Mouse (Mus musculus) liver, postnatal 0 days (tissue): ENCODE data around the gene Paxx. TPM values are rescaled to one million over a fixed set of nuclear protein-coding genes. Genes with fewer than 3 reads are reported as not detected.

Experiments
- ATAC-seq: fragments of 200-750 bp; cut with Nextera tagmentation; 2 replicates; pipeline ENCODE4 v1.8.0; 2017; ENCODE audit warnings: mild to moderate bottlenecking, moderate library complexity
- DNase-seq: peaks from one replicate; pipeline ENCODE4 v3.0.0-alpha.2; 2016
- H3K27ac ChIP-seq: fragments of 300-500 bp; sonication (generic); 2 replicates; pipeline ENCODE4 v1.5.1; 2014; ENCODE audit warnings: antibody characterized with exemption, moderate library complexity, mild to moderate bottlenecking, low read depth
- H3K27me3 ChIP-seq: fragments of 300-500 bp; sonication (generic); 2 replicates; pipeline ENCODE4 v1.6.1; 2014; ENCODE audit warnings: low read length, control low read depth, mixed read lengths; ENCODE audit not compliant: insufficient read depth
- H3K36me3 ChIP-seq: fragments of 300-500 bp; sonication (generic); replicated peaks from 2 replicates; pipeline ENCODE4 v1.6.1; 2014; ENCODE audit warnings: mild to moderate bottlenecking, control low read depth, low read length, moderate library complexity, mixed read lengths; ENCODE audit not compliant: insufficient read depth
- H3K4me1 ChIP-seq: fragments of 300-500 bp; sonication (generic); 2 replicates; pipeline ENCODE4 v1.6.1; 2014; ENCODE audit warnings: antibody characterized with exemption, mild to moderate bottlenecking, control low read depth; ENCODE audit not compliant: insufficient read depth
- H3K4me2 ChIP-seq: fragments of 300-500 bp; sonication (generic); 2 replicates; pipeline ENCODE4 v1.6.1; 2014; ENCODE audit warnings: low read depth, mild to moderate bottlenecking, low read length, moderate library complexity, mixed read lengths
- H3K4me3 ChIP-seq: fragments of 300-500 bp; sonication (generic); 2 replicates; pipeline ENCODE4 v1.5.1; 2014; ENCODE audit warnings: low read depth, low read length
- H3K9ac ChIP-seq: fragments of 300-500 bp; sonication (generic); replicated peaks from 2 replicates; pipeline ENCODE4 v1.6.1; 2014; ENCODE audit warnings: mild to moderate bottlenecking, moderate library complexity
- H3K9me3 ChIP-seq: fragments of 300-500 bp; sonication (generic); 2 replicates; pipeline ENCODE4 v1.6.1; 2016; ENCODE audit warnings: mild to moderate bottlenecking, control low read depth, low read length, mixed read lengths
- CTCF ChIP-seq: sonication (generic); IDR thresholded peaks from 2 replicates; pipeline ENCODE4 v1.5.1; 2016; ENCODE audit warnings: antibody characterized with exemption, low read depth
- EP300 ChIP-seq: IDR thresholded peaks from 2 replicates; pipeline ENCODE4 v1.6.1; 2016; ENCODE audit warnings: antibody characterized with exemption, low read depth, mild to moderate bottlenecking
- WGBS: fragments of 180-500 bp; shearing (Covaris S2); extraction: QIAGEN DNeasy Blood & Tissue Kit; methylation state at CpG from one replicate; pipeline ENCODE4 v1.1.7; 2014; ENCODE audit not compliant: insufficient replicate concordance; 5-methylcytosine and 5-hydroxymethylcytosine counted together
- polyA plus RNA-seq: library from polyadenylated mRNA; unstranded; fragments of >200 nt; fragmentation: Nextera tagmentation; extraction: Ambion mirVana; gene quantifications from 2 replicates; pipeline ENCODE4 v1.2.1, GENCODE M21; 2015

Gene Paxx
- polyA plus RNA-seq, 1 experiment from 2014 or later = 14.7 TPM

DNA sequence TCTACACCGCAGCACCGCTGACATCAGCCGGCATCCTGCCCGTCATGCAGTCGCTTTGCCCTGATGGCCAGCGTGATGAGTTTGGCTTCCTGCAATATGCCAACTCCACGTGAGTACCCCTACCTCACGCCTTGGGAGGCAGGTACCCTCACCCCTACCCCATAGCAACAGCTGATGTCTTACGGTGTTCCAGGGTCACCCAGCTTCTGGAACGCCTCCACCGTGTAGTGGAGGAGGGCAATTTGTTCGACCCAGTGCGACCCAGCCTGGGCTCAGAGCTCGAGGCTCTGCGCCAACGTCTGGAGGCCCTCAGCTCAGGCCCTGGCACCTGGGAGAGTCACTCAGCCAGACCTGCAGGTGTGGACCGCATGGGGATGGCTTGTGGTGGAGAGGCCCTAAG lies 27.8 kb downstream of the Paxx start:
- H3K4me3 ChIP-seq = no peak overlapping the region
- WGBS = 82% methylated on average over 17 of the region's 17 CpGs
- no peaks in the 10 kb centered on the region for H3K27me3 ChIP-seq
- DNase-seq (no peak), ATAC-seq (no peak)
- peaks cover 8% of the 10 kb centered on the region; the same call in 1 of the 2 replicates for H3K4me1 ChIP-seq
- no peak for TF ChIP-seq CTCF
- TF ChIP-seq EP300 = no peak
- H3K36me3 ChIP-seq = no peaks in the 10 kb centered on the region
- no peak overlapping the region for H3K27ac ChIP-seq
- H3K9ac ChIP-seq = no peak overlapping the region
- no peaks in the 10 kb centered on the region for H3K9me3 ChIP-seq
- no peak overlapping the region for H3K4me2 ChIP-seq

DNA sequence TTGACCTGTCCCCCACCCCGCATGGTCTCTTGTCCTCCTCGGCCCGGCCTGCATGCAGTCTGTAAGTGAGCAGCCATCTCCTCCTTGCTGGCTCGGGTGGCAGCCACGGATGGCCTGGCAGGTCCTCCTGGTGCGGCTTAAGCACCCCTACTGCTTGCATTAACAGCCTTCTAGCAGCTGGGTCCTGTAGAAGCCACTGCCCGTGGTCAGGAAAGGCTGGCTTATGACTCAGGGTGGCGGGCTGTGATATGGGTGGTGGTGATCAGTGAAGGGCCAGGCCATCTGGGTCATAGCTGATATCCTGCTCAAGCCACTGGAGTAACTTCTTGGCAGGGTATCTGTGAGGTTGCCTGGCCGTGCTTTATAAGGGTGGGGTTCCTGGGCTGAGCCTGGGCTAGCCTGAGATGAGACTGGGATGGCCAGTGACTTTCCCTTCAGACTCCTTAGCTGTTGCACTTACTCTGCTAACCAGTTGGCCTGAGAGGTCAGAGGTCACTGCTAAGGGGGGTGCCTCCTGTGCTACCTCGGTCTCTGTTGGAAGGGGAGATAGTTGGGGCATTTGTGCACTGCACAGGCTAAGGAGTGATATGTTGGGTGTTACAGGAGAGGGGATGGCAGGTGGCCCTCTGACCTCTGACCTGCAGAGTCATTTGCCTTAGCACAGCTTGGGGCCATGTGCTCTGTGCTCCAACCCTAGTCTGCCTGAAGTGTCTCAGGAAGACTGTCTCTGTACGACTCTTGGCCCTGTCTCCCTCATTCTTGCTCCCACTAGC lies 28.4 kb downstream of the Paxx start:
- Histone ChIP-seq H3K4me2 (no peak overlapping the region), H3K4me3 (no peak overlapping the region), H3K9ac (no peak overlapping the region), H3K27ac (no peak overlapping the region), H3K9me3 (no peaks in the 10 kb centered on the region), H3K36me3 (no peaks in the 10 kb centered on the region), H3K27me3 (no peaks in the 10 kb centered on the region), H3K4me1 (peaks cover 9% of the 10 kb centered on the region; the same call in 1 of the 2 replicates)
- ATAC-seq = no peak
- TF ChIP-seq EP300 = no peak
- no peak for TF ChIP-seq CTCF
- no peak for DNase-seq
- WGBS = 69% methylated on average over 11 of the region's 11 CpGs

DNA sequence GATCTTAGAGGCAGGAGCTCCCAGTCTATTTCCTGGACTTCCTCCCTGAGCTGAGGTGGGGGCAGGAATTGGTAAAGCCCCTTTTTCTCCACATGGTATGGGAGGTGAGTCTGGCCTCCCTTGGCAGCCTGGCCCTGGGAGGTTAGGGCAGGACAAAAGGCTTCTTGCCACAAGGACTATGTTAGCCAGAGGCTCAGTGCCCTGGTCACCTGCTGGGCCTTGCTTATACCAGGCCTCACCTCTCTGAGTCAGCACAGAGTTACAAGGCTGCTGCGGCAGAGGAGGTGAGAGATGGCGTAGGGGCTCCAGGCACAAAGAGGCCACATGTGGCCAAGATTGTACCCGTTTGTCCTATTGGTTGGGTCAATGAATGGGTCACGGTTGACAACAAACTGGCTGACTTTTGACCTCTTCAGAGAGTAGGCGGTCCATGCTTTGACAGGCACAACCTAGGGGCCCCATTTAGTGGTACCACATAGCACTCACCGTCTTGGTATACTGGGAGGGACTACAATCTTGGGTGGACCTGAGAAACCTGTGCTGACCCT lies 29.5 kb downstream of the Paxx start:
- H3K9ac ChIP-seq = no peak overlapping the region
- no peak for TF ChIP-seq CTCF
- TF ChIP-seq EP300 = no peak

DNA sequence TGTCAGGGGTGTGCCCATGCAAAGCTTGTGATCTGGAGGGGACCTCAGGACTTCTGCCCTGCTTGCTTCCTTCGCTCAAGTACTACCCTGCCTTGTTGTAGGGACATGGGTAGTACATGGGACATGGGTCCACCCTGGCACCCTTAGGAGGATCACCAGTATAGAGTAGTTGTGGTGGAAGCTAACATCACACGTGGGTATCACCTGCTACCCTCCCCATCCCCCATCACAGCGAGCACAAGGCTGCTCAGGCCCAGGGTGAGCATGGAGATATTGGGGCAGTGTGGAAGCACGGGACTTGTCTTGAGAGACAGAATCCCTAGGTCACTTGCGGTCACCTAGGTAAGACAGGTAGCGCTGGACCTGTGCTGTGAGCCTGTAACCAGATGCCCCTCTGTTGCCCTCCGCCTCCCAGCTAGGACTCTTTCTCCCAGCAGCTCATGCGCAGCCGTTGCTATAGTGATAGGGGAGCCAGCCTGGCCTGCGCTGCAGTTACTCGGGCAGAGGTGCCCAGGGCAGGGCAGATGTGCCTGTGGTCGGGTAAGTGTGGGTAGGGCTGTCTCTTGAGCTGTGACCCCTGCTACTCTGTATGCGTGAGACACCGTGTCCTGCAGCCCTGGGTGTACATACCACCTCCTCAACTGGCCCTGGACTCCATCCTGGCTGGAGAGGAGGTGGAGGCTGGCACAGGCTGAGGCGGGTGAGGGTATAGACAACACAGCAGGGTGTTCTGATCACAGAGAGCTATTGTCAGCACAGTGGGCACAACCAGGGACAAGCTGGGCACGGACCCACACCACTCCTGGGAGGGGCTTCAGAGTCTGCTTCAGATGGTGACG lies 30.3 kb downstream of the Paxx start:
- TF ChIP-seq EP300 = no peak
- TF ChIP-seq CTCF = no peak
- Histone ChIP-seq H3K9me3 (no peaks in the 10 kb centered on the region), H3K27me3 (peaks cover 3% of the 10 kb centered on the region; the same call in 1 of the 2 replicates), H3K4me1 (peaks cover 9% of the 10 kb centered on the region; the same call in 1 of the 2 replicates), H3K4me3 (no peak overlapping the region), H3K9ac (no peak overlapping the region), H3K4me2 (no peak overlapping the region), H3K36me3 (no peaks in the 10 kb centered on the region), H3K27ac (no peak overlapping the region)
- DNase-seq = no peak
- ATAC-seq = no peak
- WGBS = 83% methylated on average over 17 of the region's 17 CpGs

More for the DNA sequence above, 29.5 kb downstream of the Paxx start:
- DNase-seq (no peak), ATAC-seq (no peak)
- no peak overlapping the region for H3K27ac ChIP-seq
- peaks cover 9% of the 10 kb centered on the region; the same call in 1 of the 2 replicates for H3K4me1 ChIP-seq
- no peaks in the 10 kb centered on the region for H3K9me3 ChIP-seq
- no peak overlapping the region for H3K4me2 ChIP-seq
- no peaks in the 10 kb centered on the region for H3K36me3 ChIP-seq
- H3K4me3 ChIP-seq = no peak overlapping the region
- WGBS = 68% methylated on average over 6 of the region's 6 CpGs
- 0 out of 2 replicates have a peak, but pooled peaks cover 2% of the 10 kb centered on the region for H3K27me3 ChIP-seq

DNA sequence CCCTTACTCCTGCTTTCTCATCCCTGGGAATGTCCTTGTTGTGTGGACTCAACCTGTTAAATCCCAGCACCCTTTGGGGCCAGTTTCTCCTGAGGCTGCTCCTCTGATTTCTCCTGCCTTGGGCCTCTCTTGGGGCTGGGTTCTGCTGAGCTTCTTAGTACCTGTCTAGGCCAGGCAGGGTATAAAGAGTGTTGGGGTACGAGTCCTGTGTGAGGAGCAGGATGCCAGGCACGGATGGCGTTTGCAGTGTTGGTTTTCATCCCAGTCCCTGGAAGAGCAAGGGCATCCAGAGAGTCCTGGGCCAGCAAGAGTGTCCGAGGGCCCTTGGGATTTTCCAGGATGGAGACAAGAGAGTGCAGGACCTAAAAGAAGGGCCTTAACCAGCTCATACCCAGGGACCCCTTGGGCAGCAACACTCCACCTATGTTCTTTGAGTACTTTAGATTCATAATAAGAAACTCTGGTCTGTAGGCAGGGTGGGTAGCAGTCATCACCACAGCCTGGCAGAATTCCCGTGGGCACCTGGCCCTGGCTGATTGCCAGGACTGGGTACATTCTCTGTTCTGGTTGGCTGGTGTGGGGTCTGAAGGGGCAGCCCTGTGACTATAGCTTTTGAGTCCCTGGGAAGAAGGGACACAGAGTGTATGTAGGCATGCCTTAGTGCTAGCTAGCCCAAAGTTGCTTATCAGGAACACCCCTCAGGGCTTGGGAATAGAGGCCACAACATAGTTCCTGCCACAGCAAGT lies 31.3 kb downstream of the Paxx start:
- Histone ChIP-seq H3K4me2 (peak overlapping the region; percentile 100; the same call in 1 of the 2 replicates), H3K9ac (no peak overlapping the region), H3K4me3 (no peak overlapping the region), H3K9me3 (no peaks in the 10 kb centered on the region), H3K4me1 (peaks cover 9% of the 10 kb centered on the region; the same call in 1 of the 2 replicates), H3K36me3 (no peaks in the 10 kb centered on the region), H3K27me3 (peaks cover 3% of the 10 kb centered on the region; the same call in 1 of the 2 replicates), H3K27ac (no peak overlapping the region)
- DNase-seq = no peak
- no peak for TF ChIP-seq EP300
- TF ChIP-seq CTCF = no peak
- 69% methylated on average over 5 of the region's 5 CpGs for WGBS
- ATAC-seq = no peak
